Comparison of ENCODE assay signal across 11 mouse cellular contexts in genomic region chr11:95857306-95857705, GRCm38 (mm10). TPM values are rescaled to one million over a fixed set of nuclear protein-coding genes. Genes with fewer than 3 reads are reported as not detected.
A peak's percentile ranks its signal among the peaks of the same experiment; 100 is the strongest.
DNase-seq lines count a peak whose midpoint lies in the region; ATAC-seq and TF ChIP-seq lines count a peak whose summit lies in the region.
"Had no signal": no experiment of that assay in that cellular context is flagged by ENCODE, and none has a peak within 500 bp of the region (broad histone marks: within the 10 kb centered on the region; RNA-seq: fewer than 3 reads in every experiment).

No protein-coding gene starts in this region.

- H3K27me3 ChIP-seq in heart, embryonic 13.5 days (replicated peaks): no peaks in the 10 kb centered on the region
- peaks cover 1% of the 10 kb centered on the region for H3K27me3 ChIP-seq in CH12.LX (replicated peaks)
- no peaks in the 10 kb centered on the region for H3K27me3 ChIP-seq in liver, embryonic 15.5 days

- no peak for TF ChIP-seq RAD21 in CH12.LX (IDR thresholded peaks at IDR 0.05; ENCODE audit: low read depth, low read length)

- H3K4me3 ChIP-seq in heart, embryonic 13.5 days: no peak overlapping the region
- peak overlapping the region in 1 of 3 experiments; percentile 66 for H3K4me3 ChIP-seq in CH12.LX (replicated peaks in 1 of 3; ENCODE audit: low read depth in 2 of 3, low read length in 2 of 3, poor library complexity in 1 of 3)
- H3K4me3 ChIP-seq in liver, embryonic 15.5 days (replicated peaks): peak overlapping the region; percentile 83

- H3K27ac ChIP-seq in heart, embryonic 13.5 days (replicated peaks): no peak overlapping the region
- peak overlapping the region; percentile 10; the same call in 1 of the 2 replicates for H3K27ac ChIP-seq in CH12.LX (ENCODE audit: insufficient read depth, low read depth)
- H3K27ac ChIP-seq in liver, embryonic 15.5 days (replicated peaks): no peak overlapping the region

- peak overlapping the region; percentile 94; the same call in 1 of the 2 replicates for H3K4me2 ChIP-seq in heart, embryonic 13.5 days
- H3K4me2 ChIP-seq in CH12.LX (ENCODE audit: insufficient read depth, low read depth, poor library complexity, severe bottlenecking): peak overlapping the region; percentile 90
- peak overlapping the region; percentile 91 for H3K4me2 ChIP-seq in liver, embryonic 15.5 days

- 80% methylated on average over 4 of the region's 4 CpGs for WGBS in heart, embryonic 13.5 days
- 79% methylated on average over 4 of the region's 4 CpGs for WGBS in liver, embryonic 15.5 days (ENCODE audit: insufficient replicate concordance)

- in situ Hi-C loops in CH12.LX (cut with MboI; ENCODE audit: low pct_ligation_motif_present, low pct_unique_long_range_greater_than_20kb, low sequenced_read_pairs): no loop called here

- H3K4me1 ChIP-seq in heart, embryonic 13.5 days: peaks cover 15% of the 10 kb centered on the region
- H3K4me1 ChIP-seq in CH12.LX (ENCODE audit: control insufficient read depth in 1 of 2, insufficient read depth in 2 of 2): peaks cover 7 to 30% of the 10 kb centered on the region in 2 experiments
- H3K4me1 ChIP-seq in liver, embryonic 15.5 days (replicated peaks): peaks cover 41% of the 10 kb centered on the region

- DNase-seq in heart, postnatal 36 days: no peak
- DNase-seq in CH12.LX (ENCODE audit: extremely low read depth): peak; percentile 68
- DNase-seq in cerebellum, adult 9-11 months: peak; percentile 68
- no peak for DNase-seq in embryo, embryonic 11 days
- DNase-seq: kidney, adult 18-20 months; right cerebral cortex, adult 18-20 months had no signal

- dilution Hi-C loops in CH12.LX (cut with MboI; ENCODE audit: extremely low pct_ligation_motif_present, extremely low pct_unique_long_range_greater_than_20kb, low sequenced_read_pairs): no loop called here

- intact Hi-C loops in heart, postnatal 36 days (cut with DNase I): no loop called here

- peak overlapping the region; percentile 87; the same call in 1 of the 2 replicates for H3K9ac ChIP-seq in heart, embryonic 13.5 days
- H3K9ac ChIP-seq in CH12.LX (ENCODE audit: insufficient read depth, low read depth): no peak overlapping the region; the same call in 1 of the 2 replicates
- no peak overlapping the region for H3K9ac ChIP-seq in liver, embryonic 15.5 days

- TF ChIP-seq EP300 in CH12.LX (IDR thresholded peaks at IDR 0.05; ENCODE audit: low read length): no peak

- TF ChIP-seq CTCF in CH12.LX (conservative IDR thresholded peaks at IDR 0.05 in 1 of 2, IDR thresholded peaks at IDR 0.05 in 1 of 2; ENCODE audit: low read depth in 2 of 2, low read length in 2 of 2): no peak

- H3K79me2 ChIP-seq in CH12.LX (replicated peaks; ENCODE audit: control insufficient read depth, extremely low read depth, insufficient read depth, poor library complexity, severe bottlenecking): no peaks in the 10 kb centered on the region; the same call in 1 of the 2 replicates

- H3K36me3 ChIP-seq in heart, embryonic 13.5 days: no peaks in the 10 kb centered on the region
- H3K36me3 ChIP-seq in CH12.LX (replicated peaks in 1 of 2; ENCODE audit: control insufficient read depth in 1 of 2, insufficient read depth in 1 of 2, low read length in 1 of 2): peaks cover 0 to 7% of the 10 kb centered on the region in 2 experiments
- no peaks in the 10 kb centered on the region for H3K36me3 ChIP-seq in liver, embryonic 15.5 days (replicated peaks)

- TF ChIP-seq POLR2A in CH12.LX (IDR thresholded peaks at IDR 0.05; ENCODE audit: low read depth, low read length): no peak

- no peaks in the 10 kb centered on the region for H3K9me3 ChIP-seq in heart, embryonic 13.5 days
- H3K9me3 ChIP-seq in CH12.LX (replicated peaks; ENCODE audit: low read length): peaks cover 3% of the 10 kb centered on the region
- H3K9me3 ChIP-seq in liver, embryonic 15.5 days (replicated peaks): no peaks in the 10 kb centered on the region

- ATAC-seq in heart, embryonic 13.5 days (ENCODE audit: extremely low read depth, insufficient number of reproducible peaks, low FRiP score, low TSS enrichment): no peak
- no peak for ATAC-seq in liver, embryonic 15.5 days (ENCODE audit: insufficient read depth)
- no peak for ATAC-seq in CD4-positive, CD25-positive, alpha-beta regulatory T cell, adult 4 months
- no peak for ATAC-seq in monocyte, adult 5-6 weeks (replicated peaks; ENCODE audit: insufficient number of reproducible peaks, low FRiP score, low TSS enrichment, poor library complexity, severe bottlenecking)

TF ChIP-seq in CH12.LX, 34 proteins besides CTCF, POLR2A, EP300 and RAD21:
- TF ChIP-seq JUN (IDR thresholded peaks at IDR 0.05; ENCODE audit: insufficient read depth, low read depth, low read length) (no peak), ZNF384 (IDR thresholded peaks at IDR 0.05; ENCODE audit: low read depth, low read length) (no peak; the same call in none of the 2 replicates), SIN3A (IDR thresholded peaks at IDR 0.05; ENCODE audit: low read length) (no peak), MXI1 (IDR thresholded peaks at IDR 0.05; ENCODE audit: low read depth, low read length) (no peak), RCOR1 (conservative IDR thresholded peaks at IDR 0.05; ENCODE audit: low read depth, low read length) (no peak), HCFC1 (IDR thresholded peaks at IDR 0.05; ENCODE audit: low read depth, low read length) (peak; percentile 89), ELF1 (IDR thresholded peaks at IDR 0.05; ENCODE audit: low read depth, low read length) (no peak; the same call in 1 of the 2 replicates), UBTF (IDR thresholded peaks at IDR 0.05; ENCODE audit: low read depth, low read length) (no peak)

RNA-seq across cellular contexts. Expression of gene Abi3, which starts 15.0 kb away (rescaled TPM):
- 17.0 and 17.3 TPM in 2 replicates for polyA plus RNA-seq in heart, embryonic 13.5 days (2015; fragmentation: Nextera tagmentation; extraction: Ambion mirVana)
- total RNA-seq in heart, postnatal 36 days (2021): 10 to 100 TPM in 1 of 2 experiments, 1 to 10 TPM in 1; 9.3 to 13.7 TPM
- 31.4 and 33.5 TPM in 2 replicates for total RNA-seq in CH12.LX (2012; rRNA removed)
- 24.4 and 25.9 TPM in 2 replicates for total RNA-seq in CH12.LX (2014; rRNA removed)
- polyA plus RNA-seq in CH12.LX (2012; ENCODE audit: insufficient read length, low read depth): 54.9 and 74.5 TPM in 2 replicates
- polyA plus RNA-seq in liver, embryonic 15.5 days (2015; fragmentation: Nextera tagmentation; extraction: Ambion mirVana): 6.9 and 7.0 TPM in 2 replicates
- 10 to 100 TPM; 83.1 to 93.7 TPM for polyA plus RNA-seq in CD4-positive, CD25-positive, alpha-beta regulatory T cell, adult 4 months (2017; shearing (Covaris generic))
- 160 to 201 TPM (median 188 TPM) in 3 replicates for total RNA-seq in monocyte, adult 5-6 weeks (2017)

RNA-seq across cellular contexts. Expression of gene Gngt2, which starts 20.3 kb away (rescaled TPM):
- polyA plus RNA-seq in heart, embryonic 13.5 days (2015; fragmentation: Nextera tagmentation; extraction: Ambion mirVana): 36.6 and 41.4 TPM in 2 replicates
- total RNA-seq in heart, postnatal 36 days (2021): 10 to 100 TPM; 15.3 to 23.5 TPM
- total RNA-seq in CH12.LX (2012; rRNA removed) (133 and 143 TPM in 2 replicates), CH12.LX (2014; rRNA removed) (157 and 162 TPM in 2 replicates)
- polyA plus RNA-seq in CH12.LX (2012; ENCODE audit: insufficient read length, low read depth): 136 and 140 TPM in 2 replicates
- 20.1 and 22.1 TPM in 2 replicates for polyA plus RNA-seq in liver, embryonic 15.5 days (2015; fragmentation: Nextera tagmentation; extraction: Ambion mirVana)
- polyA plus RNA-seq in CD4-positive, CD25-positive, alpha-beta regulatory T cell, adult 4 months (2017; shearing (Covaris generic)): 10 to 100 TPM; 56.7 to 64.5 TPM
- total RNA-seq in monocyte, adult 5-6 weeks (2017): 863 to 2,060 TPM (median 1,763 TPM) in 3 replicates

RNA-seq across cellular contexts. Expression of gene Phospho1, which starts 33.0 kb away (rescaled TPM):
- 1.8 and 2.2 TPM in 2 replicates for polyA plus RNA-seq in heart, embryonic 13.5 days (2015; fragmentation: Nextera tagmentation; extraction: Ambion mirVana)
- total RNA-seq in heart, postnatal 36 days (2021): 100 to 1,000 TPM; 174 to 180 TPM
- total RNA-seq in CH12.LX (2012; rRNA removed) (0.46 and 1.3 TPM in 2 replicates), CH12.LX (2014; rRNA removed) (not detected in 2 replicates)
- polyA plus RNA-seq in CH12.LX (2012; ENCODE audit: insufficient read length, low read depth): 0.97 and 6.0 TPM in 2 replicates
- 6.4 and 7.1 TPM in 2 replicates for polyA plus RNA-seq in liver, embryonic 15.5 days (2015; fragmentation: Nextera tagmentation; extraction: Ambion mirVana)
- not detected for polyA plus RNA-seq in CD4-positive, CD25-positive, alpha-beta regulatory T cell, adult 4 months (2017; shearing (Covaris generic))
- 2.8 to 3.6 TPM in 2 of 3 replicates, not detected in the other for total RNA-seq in monocyte, adult 5-6 weeks (2017)

RNA-seq across cellular contexts. Expression of gene B4galnt2, which starts 57.4 kb away (rescaled TPM):
- polyA plus RNA-seq in heart, embryonic 13.5 days (2015; fragmentation: Nextera tagmentation; extraction: Ambion mirVana): 0.21 TPM in 1 of 2 replicates, not detected in the other
- total RNA-seq in heart, postnatal 36 days (2021): not detected
- total RNA-seq in CH12.LX (2012; rRNA removed): 0.25 and 0.34 TPM in 2 replicates
- total RNA-seq in CH12.LX (2014; rRNA removed): 0.42 and 0.53 TPM in 2 replicates
- polyA plus RNA-seq in CH12.LX (2012; ENCODE audit: insufficient read length, low read depth): 1.9 and 2.0 TPM in 2 replicates
- polyA plus RNA-seq in liver, embryonic 15.5 days (2015; fragmentation: Nextera tagmentation; extraction: Ambion mirVana): 0.17 and 0.20 TPM in 2 replicates
- polyA plus RNA-seq in CD4-positive, CD25-positive, alpha-beta regulatory T cell, adult 4 months (2017; shearing (Covaris generic)): under 1 TPM in 1 of 2 experiments, not detected in 1; 0.19 TPM
- total RNA-seq in monocyte, adult 5-6 weeks (2017): 0.78 to 1.3 TPM in 2 of 3 replicates, not detected in the other
- polyA plus RNA-seq: G1E had no signal

Comparison
In these comparisons a context has a peak if more than half of its experiments do, and no peak if none do; other contexts are left out.
1. DNase-seq: peak in CH12.LX (single experiment) and cerebellum, adult 9-11 months (single experiment); none in heart, postnatal 36 days (0 of 2) and embryo, embryonic 11 days (single experiment).
2. Peak in every context shown above with its lines, with median percentiles within 50 percentile points of each other: H3K4me2 ChIP-seq.